Mouse (Mus musculus): ENCODE data around the gene Trappc6a. TPM values are rescaled to one million over a fixed set of nuclear protein-coding genes. Genes with fewer than 3 reads are reported as not detected.
A peak's percentile ranks its signal among the peaks of the same experiment; 100 is the strongest.

Gene Trappc6a
- polyA plus RNA-seq, 1 experiment from 2014 or later = 101 TPM

GRCm38 (mm10) chr7:19563884-19564283, 55.7 kb downstream of the Trappc6a start:
- Histone ChIP-seq H3K27ac (replicated peaks) (0 out of 2 replicates have a peak overlapping the region, but pooled peaks have one; percentile 95), H3K36me3 (peaks cover 32% of the 10 kb centered on the region), H3K9ac (no peak overlapping the region), H3K4me1 (peaks cover 38% of the 10 kb centered on the region), H3K4me3 (replicated peaks) (no peak overlapping the region), H3K27me3 (no peaks in the 10 kb centered on the region), H3K9me3 (replicated peaks) (no peaks in the 10 kb centered on the region), H3K4me2 (replicated peaks) (0 out of 2 replicates have a peak overlapping the region, but pooled peaks have one; percentile 90)
- 84% methylated on average over 3 of the region's 3 CpGs for WGBS
- no peak for ATAC-seq (ENCODE audit: insufficient number of reproducible peaks, low FRiP score, low TSS enrichment, low read depth)

- H3K4me2 ChIP-seq (replicated peaks) = no peak overlapping the region
These were observed 56.3 kb downstream of the Trappc6a start for GRCm38 (mm10) chr7:19564455-19564854.

More at GRCm38 (mm10) chr7:19564455-19564854, 56.3 kb downstream of the Trappc6a start:
- H3K4me3 ChIP-seq (replicated peaks) = no peak overlapping the region
- H3K9ac ChIP-seq = no peak overlapping the region
- WGBS = 88% methylated on average over 4 of the region's 4 CpGs
- H3K36me3 ChIP-seq = peaks cover 37% of the 10 kb centered on the region
- H3K27me3 ChIP-seq = no peaks in the 10 kb centered on the region
- ATAC-seq (ENCODE audit: insufficient number of reproducible peaks, low FRiP score, low TSS enrichment, low read depth) = no peak
- no peaks in the 10 kb centered on the region for H3K9me3 ChIP-seq (replicated peaks)
- no peak overlapping the region for H3K27ac ChIP-seq (replicated peaks)
- peaks cover 33% of the 10 kb centered on the region for H3K4me1 ChIP-seq

Other genes starting within 250 kb of the Trappc6a start
- 85.2 TPM in 2 replicates for gene Vasp, start 236.6 kb upstream of the Trappc6a start, polyA plus RNA-seq (2015; fragmentation: Nextera tagmentation; extraction: Ambion mirVana)
- gene Ppm1n, start 228.3 kb upstream of the Trappc6a start, polyA plus RNA-seq (2015; fragmentation: Nextera tagmentation; extraction: Ambion mirVana) = 0.14 and 0.41 TPM in 2 replicates
- 39.2 and 41.9 TPM in 2 replicates for gene Rtn2, start 225.8 kb upstream of the Trappc6a start, polyA plus RNA-seq (2015; fragmentation: Nextera tagmentation; extraction: Ambion mirVana)
- 0.21 and 0.69 TPM in 2 replicates for gene Fosb, start 198.3 kb upstream of the Trappc6a start, polyA plus RNA-seq (2015; fragmentation: Nextera tagmentation; extraction: Ambion mirVana)
- 83.0 and 85.5 TPM in 2 replicates for gene Ercc1, start 163.6 kb upstream of the Trappc6a start, polyA plus RNA-seq (2015; fragmentation: Nextera tagmentation; extraction: Ambion mirVana)
- gene Cd3eap, start 148.9 kb upstream of the Trappc6a start, polyA plus RNA-seq (2015; fragmentation: Nextera tagmentation; extraction: Ambion mirVana) = 30.4 and 32.0 TPM in 2 replicates
- 17.2 and 22.7 TPM in 2 replicates for gene Ppp1r13l, start 148.6 kb upstream of the Trappc6a start, polyA plus RNA-seq (2015; fragmentation: Nextera tagmentation; extraction: Ambion mirVana)
- gene Ercc2, start 126.4 kb upstream of the Trappc6a start, polyA plus RNA-seq (2015; fragmentation: Nextera tagmentation; extraction: Ambion mirVana) = 16.9 and 18.3 TPM in 2 replicates
- gene Klc3, start 104.3 kb upstream of the Trappc6a start, polyA plus RNA-seq (2015; fragmentation: Nextera tagmentation; extraction: Ambion mirVana) = 41.8 and 43.1 TPM in 2 replicates
- gene Ckm, start 103.6 kb upstream of the Trappc6a start, polyA plus RNA-seq (2015; fragmentation: Nextera tagmentation; extraction: Ambion mirVana) = 118 and 167 TPM in 2 replicates
- 11.8 and 14.4 TPM in 2 replicates for gene Mark4, start 49.6 kb upstream of the Trappc6a start, polyA plus RNA-seq (2015; fragmentation: Nextera tagmentation; extraction: Ambion mirVana)
- 1.2 and 1.4 TPM in 2 replicates for gene Exoc3l2, start 45.1 kb upstream of the Trappc6a start, polyA plus RNA-seq (2015; fragmentation: Nextera tagmentation; extraction: Ambion mirVana)
- gene Bloc1s3, start within 50 bp of the Trappc6a start, polyA plus RNA-seq (2015; fragmentation: Nextera tagmentation; extraction: Ambion mirVana) = 2.4 and 2.8 TPM in 2 replicates
- 3.1 and 3.3 TPM in 2 replicates for gene Nkpd1, start 9.4 kb downstream of the Trappc6a start, polyA plus RNA-seq (2015; fragmentation: Nextera tagmentation; extraction: Ambion mirVana)
- 31.4 and 36.0 TPM in 2 replicates for gene Ppp1r37, start 54.7 kb downstream of the Trappc6a start, polyA plus RNA-seq (2015; fragmentation: Nextera tagmentation; extraction: Ambion mirVana)
- 1.5 and 2.2 TPM in 2 replicates for gene Zfp296, start 68.9 kb downstream of the Trappc6a start, polyA plus RNA-seq (2015; fragmentation: Nextera tagmentation; extraction: Ambion mirVana)
- gene Gemin7, start 69.2 kb downstream of the Trappc6a start, polyA plus RNA-seq (2015; fragmentation: Nextera tagmentation; extraction: Ambion mirVana) = 149 and 162 TPM in 2 replicates
- 58.3 and 66.1 TPM in 2 replicates for gene Clasrp, start 96.1 kb downstream of the Trappc6a start, polyA plus RNA-seq (2015; fragmentation: Nextera tagmentation; extraction: Ambion mirVana)
- 14.0 and 15.8 TPM in 2 replicates for gene Relb, start 121.0 kb downstream of the Trappc6a start, polyA plus RNA-seq (2015; fragmentation: Nextera tagmentation; extraction: Ambion mirVana)
- gene Clptm1, start 156.6 kb downstream of the Trappc6a start, polyA plus RNA-seq (2015; fragmentation: Nextera tagmentation; extraction: Ambion mirVana) = 78.0 and 89.1 TPM in 2 replicates
- gene Apoc2, start 169.5 kb downstream of the Trappc6a start, polyA plus RNA-seq (2015; fragmentation: Nextera tagmentation; extraction: Ambion mirVana) = 0.67 and 1.3 TPM in 2 replicates
- not detected in 2 replicates for gene Gm44805, start 173.0 kb downstream of the Trappc6a start, polyA plus RNA-seq (2015; fragmentation: Nextera tagmentation; extraction: Ambion mirVana)
- 0.16 TPM in 1 of 2 replicates, not detected in the other for gene Apoc4, start 173.1 kb downstream of the Trappc6a start, polyA plus RNA-seq (2015; fragmentation: Nextera tagmentation; extraction: Ambion mirVana)
- gene Apoc1, start 184.3 kb downstream of the Trappc6a start, polyA plus RNA-seq (2015; fragmentation: Nextera tagmentation; extraction: Ambion mirVana) = 38.9 and 45.8 TPM in 2 replicates
- gene Apoe, start 190.8 kb downstream of the Trappc6a start, polyA plus RNA-seq (2015; fragmentation: Nextera tagmentation; extraction: Ambion mirVana) = 442 and 474 TPM in 2 replicates
- 146 and 148 TPM in 2 replicates for gene Tomm40, start 207.0 kb downstream of the Trappc6a start, polyA plus RNA-seq (2015; fragmentation: Nextera tagmentation; extraction: Ambion mirVana)
- gene Nectin2, start 242.1 kb downstream of the Trappc6a start, polyA plus RNA-seq (2015; fragmentation: Nextera tagmentation; extraction: Ambion mirVana) = 79.6 and 86.6 TPM in 2 replicates

All from embryonic facial prominence, embryonic 15.5 days (tissue).